Mouse (Mus musculus) myocyte (in vitro differentiated cells): ENCODE measurements around the gene Lcmt1.

Experiments
- MAX ChIP-seq: IDR thresholded peaks from one replicate; pipeline ENCODE4 v1.6.1; 2011; ENCODE audit warnings: low read depth, mild to moderate bottlenecking, control low read depth
- MYOD1 ChIP-seq, 3 experiments: IDR thresholded peaks; one replicate each; pipeline ENCODE4 v1.6.1; 2011; ENCODE audit warnings: control low read depth in 2 of 3, low read depth in 2 of 3, mild to moderate bottlenecking in 2 of 3, moderate library complexity in 1 of 3; ENCODE audit not compliant: insufficient read length in 2 of 3, control insufficient read depth in 1 of 3
- POLR2A ChIP-seq: IDR thresholded peaks from one replicate; pipeline ENCODE4 v1.6.1; 2011; ENCODE audit warnings: low read depth, mild to moderate bottlenecking, control low read depth, moderate library complexity; ENCODE audit not compliant: insufficient read length
- POLR2AphosphoS2 ChIP-seq: IDR thresholded peaks from one replicate; pipeline ENCODE4 v1.6.1; 2011; ENCODE audit warnings: low read depth, control low read depth; ENCODE audit not compliant: insufficient read length
- TCF12 ChIP-seq: IDR thresholded peaks from one replicate; pipeline ENCODE4 v1.6.1; 2011; ENCODE audit warnings: mild to moderate bottlenecking, control low read depth; ENCODE audit not compliant: poor library complexity, insufficient read depth, severe bottlenecking
- TCF3 ChIP-seq: IDR thresholded peaks from one replicate; pipeline ENCODE4 v1.6.1; 2011; ENCODE audit warnings: low read depth, control low read depth; ENCODE audit not compliant: insufficient read length
- USF1 ChIP-seq: IDR thresholded peaks from one replicate; pipeline ENCODE4 v1.6.1; 2011; ENCODE audit warnings: low read depth, mild to moderate bottlenecking, control low read depth, moderate library complexity

DNA sequence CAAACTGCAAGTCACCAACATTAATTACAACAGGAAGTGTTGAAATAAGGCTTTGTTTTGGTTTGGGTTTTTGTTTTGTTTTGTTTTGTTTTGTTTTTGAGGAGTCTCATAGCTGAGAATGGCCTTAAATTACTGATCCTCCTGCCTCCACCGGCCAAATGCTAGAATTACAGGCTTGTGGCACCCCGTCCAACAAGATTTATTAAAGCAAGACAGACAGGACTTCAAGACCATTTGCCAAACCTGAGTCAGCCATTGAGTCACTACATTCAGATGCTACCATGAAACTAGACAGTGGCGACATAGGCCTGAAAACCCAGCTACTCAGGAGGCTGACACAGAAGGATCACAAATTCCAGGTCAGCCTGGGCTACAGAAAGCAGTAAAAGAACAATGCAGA is 1.9 kb downstream of the Lcmt1 start:
- no peak for TF ChIP-seq MAX
- TF ChIP-seq MYOD1 (IDR thresholded peaks at IDR 0.05; ENCODE audit: control insufficient read depth in 1 of 3, insufficient read length in 2 of 3, low read depth in 2 of 3): no peak
- no peak for TF ChIP-seq POLR2AphosphoS2
- no peak for TF ChIP-seq POLR2A
- no peak for TF ChIP-seq TCF12
- no peak for TF ChIP-seq USF1
- no peak for TF ChIP-seq TCF3
